Mouse (Mus musculus) right cerebral cortex, postnatal 14 days (tissue): Measurements from ENCODE around the gene Ccdc162.

ENCODE experiments used
- DNase-seq: peaks from one replicate; pipeline ENCODE4 v3.0.0; 2022

The Ccdc162 gene

DNA sequence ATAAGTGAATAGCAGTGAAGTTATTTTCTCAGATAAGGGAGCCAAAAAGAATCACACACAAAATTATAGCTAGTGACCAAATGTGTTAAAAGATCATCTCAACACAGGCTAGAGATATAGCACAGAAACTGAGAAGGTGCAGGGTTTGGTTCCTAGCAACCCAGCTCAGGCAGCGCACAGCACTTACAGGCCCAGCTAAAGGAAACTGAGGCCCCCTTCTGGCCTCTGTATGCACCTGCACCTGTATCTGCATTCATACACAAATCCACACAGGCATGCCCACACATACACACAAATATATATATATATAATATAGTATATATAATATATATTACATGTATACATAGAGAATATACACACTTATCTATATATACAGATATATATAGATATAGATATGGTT is 84.4 kb downstream of the Ccdc162 start:
- no peak for DNase-seq

GRCm38 (mm10) chr10:41626996-41627395 is 89.4 kb downstream of the Ccdc162 start:
- DNase-seq = no peak

GRCm38 (mm10) chr10:41619988-41620387 is 96.4 kb downstream of the Ccdc162 start:
- no peak for DNase-seq

- DNase-seq = no peak
Measured at GRCm38 (mm10) chr10:41615487-41615886, 100.9 kb downstream of the Ccdc162 start.

DNA sequence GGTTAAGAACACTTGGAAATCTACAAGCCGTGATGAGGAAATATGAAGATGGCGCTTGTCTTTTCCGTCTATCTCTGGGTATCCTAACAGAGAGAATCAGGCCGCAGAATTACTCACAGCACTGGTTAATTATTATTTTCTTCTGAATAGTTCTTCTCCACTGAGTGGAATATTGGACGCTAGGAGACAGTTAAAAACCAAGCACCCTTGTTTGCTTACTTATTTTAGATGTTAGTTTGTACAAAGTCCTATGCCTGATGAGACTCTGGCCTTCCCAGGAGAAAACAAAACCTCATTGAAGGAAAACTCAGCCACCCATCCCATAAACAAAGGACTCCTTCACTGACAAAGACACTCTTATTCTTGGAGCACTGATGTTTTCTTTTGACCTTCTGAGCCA is 104.5 kb downstream of the Ccdc162 start:
- no peak for DNase-seq

- DNase-seq = no peak
Measured at GRCm38 (mm10) chr10:41609475-41609874, 107.0 kb downstream of the Ccdc162 start.

DNA sequence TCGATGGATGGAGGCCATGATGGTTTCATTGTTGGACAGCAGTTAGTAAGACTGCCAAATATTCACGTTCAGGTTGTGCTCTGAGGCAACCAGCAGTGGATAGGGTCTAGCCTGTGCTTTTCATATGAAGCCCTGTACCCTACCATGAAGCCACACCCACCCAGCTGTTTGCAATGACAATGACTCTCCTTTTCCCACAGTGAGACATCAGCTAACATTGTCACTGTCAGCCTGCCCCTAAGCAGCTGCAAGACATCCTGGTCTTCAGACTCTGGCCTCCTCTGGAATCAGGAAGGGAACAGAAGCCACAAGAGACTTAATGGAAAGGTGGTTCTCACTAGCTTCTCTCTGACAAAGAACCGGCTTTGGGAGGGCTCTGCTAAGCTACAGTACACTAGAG is 107.9 kb downstream of the Ccdc162 start:
- no peak for DNase-seq

DNA sequence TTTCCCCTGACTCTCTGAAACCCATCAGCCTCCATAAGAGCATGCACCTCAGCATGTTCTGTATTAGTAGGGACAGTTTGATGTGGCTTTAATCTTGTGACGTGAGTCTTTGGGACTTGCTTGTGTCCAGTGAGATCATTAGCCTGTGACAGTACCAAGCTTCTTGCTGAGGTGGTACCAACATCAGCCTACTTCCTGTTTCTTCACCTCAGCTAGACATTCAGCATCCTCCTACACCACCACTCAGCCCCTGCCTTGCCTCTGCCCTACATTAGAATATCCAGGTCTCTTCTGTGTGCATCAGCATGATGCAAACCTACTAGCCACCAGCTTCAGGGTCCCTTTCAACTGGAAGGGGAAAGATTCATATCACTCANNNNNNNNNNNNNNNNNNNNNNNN is 113.8 kb downstream of the Ccdc162 start:
- DNase-seq = no peak

GRCm38 (mm10) chr10:41601898-41602545 is 114.4 kb downstream of the Ccdc162 start:
- DNase-seq = no peak

DNA sequence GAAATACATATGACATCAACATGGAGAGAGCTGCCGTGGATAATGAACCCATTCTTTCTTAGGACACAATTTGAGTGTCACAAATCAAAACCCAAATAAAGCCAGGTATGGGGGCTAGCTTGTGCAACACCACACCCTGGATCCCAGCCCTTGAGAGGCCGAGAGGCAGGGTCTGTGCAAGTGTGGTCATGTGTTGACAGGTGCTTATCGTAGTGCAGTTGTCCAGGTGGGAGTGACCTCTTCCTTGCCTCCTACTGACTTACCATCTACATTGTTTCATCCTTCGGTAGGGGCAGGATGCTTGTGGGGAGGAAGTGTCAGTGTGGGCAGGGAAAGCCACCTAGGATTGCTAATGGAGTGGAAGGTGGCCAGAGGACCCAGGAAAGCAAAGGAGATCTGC is 115.1 kb downstream of the Ccdc162 start:
- no peak for DNase-seq

DNA sequence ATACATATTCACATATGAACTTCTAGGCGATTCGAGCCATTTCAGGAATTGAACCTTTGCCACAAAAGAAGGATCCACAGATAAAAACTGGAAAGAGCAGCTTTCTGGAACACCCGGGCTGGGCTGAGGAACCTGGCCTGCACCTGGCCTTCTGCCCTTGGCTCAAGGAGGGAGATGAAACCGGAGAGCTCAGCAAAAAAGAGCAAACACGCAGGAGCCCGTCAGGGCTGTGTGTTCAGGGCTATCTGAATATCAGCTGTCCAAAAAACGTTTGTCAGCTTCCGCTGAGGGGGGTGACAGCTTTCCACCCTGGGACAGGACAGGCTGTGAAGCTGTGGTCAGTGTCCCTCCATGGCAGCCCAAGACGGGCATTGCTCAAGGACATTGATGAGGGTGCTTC is 117.4 kb downstream of the Ccdc162 start:
- no peak for DNase-seq

DNA sequence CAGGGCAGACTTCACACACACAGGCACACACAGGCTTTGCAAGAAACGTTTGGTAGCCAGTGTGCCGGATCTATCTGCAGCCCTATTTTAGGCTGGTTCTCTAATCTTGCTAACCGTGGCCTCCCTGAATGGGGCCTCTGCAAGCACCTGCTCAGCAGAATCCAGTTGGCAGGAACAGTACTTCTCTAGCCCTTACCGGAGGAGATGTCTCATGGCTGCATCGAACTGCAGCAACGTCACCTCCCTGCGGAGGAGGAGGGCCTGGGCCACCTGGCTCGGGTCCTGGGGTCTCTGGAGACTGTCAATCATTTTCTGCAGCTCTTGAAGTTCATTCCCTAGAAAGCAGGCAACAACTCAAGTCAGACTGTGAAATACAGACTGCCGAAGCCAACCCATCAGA is 118.2 kb downstream of the Ccdc162 start:
- DNase-seq = no peak

DNA sequence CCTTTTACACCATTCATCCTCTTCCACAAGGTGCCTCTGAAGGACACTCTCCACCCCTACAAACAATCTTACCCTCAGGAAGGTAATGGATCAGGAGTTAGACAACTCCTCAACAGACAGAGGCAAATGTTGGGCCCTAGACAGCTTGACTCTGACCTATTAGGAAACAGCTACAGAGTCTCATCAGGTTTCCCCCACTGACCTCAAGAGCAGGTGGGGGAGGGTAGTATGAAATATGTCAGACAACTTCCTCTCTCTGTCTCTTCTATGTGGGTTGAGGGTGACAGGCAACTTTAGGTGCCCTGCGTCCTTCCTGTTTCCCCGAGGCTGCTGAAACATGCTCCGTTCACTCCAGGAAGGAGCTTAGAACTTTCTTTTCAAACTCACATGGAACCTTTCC is 120.9 kb downstream of the Ccdc162 start:
- no peak for DNase-seq

GRCm38 (mm10) chr10:41594957-41595356 is 121.5 kb downstream of the Ccdc162 start:
- no peak for DNase-seq

DNA sequence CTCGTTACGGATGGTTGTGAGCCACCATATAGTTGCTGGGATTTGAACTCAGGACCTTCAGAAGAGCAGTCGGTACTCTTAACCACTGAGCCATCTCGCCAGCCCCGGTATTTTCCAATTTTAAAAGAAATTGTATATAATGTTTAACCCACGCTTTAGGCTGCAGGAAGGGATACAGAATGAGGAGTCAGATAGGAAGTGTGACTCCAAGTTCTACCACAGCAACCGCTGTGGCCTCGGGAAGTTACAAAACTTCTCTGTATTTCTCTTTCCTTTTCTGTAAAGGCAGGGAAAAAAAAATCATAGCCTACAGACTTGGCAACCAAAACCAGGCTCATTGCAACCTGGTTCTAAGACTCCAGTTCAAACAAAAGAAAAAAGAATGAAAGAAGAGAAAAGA is 122.0 kb downstream of the Ccdc162 start:
- no peak for DNase-seq

- no peak for DNase-seq
Measured at GRCm38 (mm10) chr10:41588616-41589015, 127.8 kb downstream of the Ccdc162 start.

DNA sequence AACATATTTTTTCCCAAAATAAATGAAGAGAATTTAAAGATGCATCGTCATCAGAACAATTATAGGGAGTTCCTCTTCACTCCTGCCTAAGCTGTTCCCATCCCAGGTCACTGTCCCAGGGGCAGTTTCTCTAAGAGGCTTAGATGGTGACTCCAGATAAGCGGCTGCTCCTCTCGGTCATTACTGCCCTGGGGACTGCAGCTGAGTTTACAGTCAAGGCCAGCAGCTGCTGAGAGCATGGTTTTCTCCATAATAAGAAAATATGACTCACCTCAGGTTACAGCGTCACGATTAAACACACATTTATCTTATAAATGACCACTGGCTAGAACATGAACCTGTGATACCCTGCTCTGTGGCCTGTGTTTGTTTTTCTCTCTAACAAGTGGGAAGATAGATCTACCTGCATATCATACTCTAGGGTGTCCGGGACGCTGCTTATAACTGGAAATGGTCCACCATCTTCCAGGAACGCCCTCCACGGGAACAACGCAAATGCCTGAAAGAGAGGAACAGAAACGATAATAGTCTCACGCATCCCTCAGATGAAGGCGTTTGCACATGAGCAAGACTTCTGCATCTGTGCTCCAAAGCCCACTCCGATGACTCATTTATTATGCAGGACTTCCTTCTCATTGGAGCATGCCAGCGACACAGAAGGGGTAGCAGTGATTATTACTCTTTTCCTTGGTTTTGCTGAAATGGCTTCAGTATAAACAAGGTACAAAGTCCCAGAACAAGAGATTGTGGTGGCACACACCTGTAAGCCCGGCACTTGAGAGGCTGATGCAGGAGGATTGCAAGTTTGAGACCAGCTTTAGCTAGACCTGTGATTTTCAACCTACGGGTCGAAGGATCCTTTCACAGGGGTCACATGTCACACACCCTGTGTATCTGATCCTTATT is 129.2 kb downstream of the Ccdc162 start:
- no peak for DNase-seq

DNA sequence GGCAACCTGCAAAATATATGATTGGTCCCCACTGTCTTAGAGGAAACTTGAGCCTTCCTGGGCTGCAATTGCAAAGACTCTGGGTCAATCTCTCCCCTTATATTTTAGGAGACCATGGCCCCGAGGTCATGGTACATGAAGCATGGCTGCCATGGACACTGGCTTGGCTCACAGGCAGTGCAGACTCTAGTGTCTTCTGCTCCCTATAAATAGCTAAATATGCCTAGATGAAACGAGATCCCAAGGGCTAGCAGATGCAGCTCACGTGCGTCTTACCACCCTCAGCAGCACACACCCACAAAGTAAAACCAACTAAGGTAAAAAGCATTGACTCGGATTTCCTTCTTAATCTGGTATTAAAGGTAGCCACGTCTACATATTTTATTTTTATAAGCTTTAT is 133.1 kb downstream of the Ccdc162 start:
- DNase-seq = no peak

DNA sequence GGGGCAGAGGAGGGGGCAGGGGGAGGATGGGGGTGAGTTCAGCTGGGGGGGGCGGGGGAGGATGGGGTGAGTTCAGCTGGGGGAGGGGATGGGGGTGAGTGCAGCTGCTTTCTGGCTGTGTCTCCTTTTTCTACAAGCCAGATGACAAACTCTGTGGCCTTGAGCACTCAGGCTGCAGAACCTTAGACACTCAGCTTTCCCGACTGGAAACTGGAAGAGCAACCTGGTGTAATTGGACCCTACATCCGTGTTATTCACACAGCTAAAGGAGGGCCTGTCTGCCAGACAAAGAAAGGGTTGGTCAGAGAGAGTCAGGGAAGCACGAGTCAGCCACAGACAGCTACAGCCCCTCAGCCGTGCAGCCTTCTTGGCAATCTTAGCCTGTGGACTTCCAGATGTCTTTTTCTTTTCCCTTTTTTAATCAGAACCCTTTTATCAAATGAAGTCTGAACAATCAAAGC is 133.5 kb downstream of the Ccdc162 start:
- no peak for DNase-seq

GRCm38 (mm10) chr10:41580441-41580840 is 136.0 kb downstream of the Ccdc162 start:
- DNase-seq = no peak

- DNase-seq = no peak
Measured at GRCm38 (mm10) chr10:41578541-41578940, 137.9 kb downstream of the Ccdc162 start.

DNA sequence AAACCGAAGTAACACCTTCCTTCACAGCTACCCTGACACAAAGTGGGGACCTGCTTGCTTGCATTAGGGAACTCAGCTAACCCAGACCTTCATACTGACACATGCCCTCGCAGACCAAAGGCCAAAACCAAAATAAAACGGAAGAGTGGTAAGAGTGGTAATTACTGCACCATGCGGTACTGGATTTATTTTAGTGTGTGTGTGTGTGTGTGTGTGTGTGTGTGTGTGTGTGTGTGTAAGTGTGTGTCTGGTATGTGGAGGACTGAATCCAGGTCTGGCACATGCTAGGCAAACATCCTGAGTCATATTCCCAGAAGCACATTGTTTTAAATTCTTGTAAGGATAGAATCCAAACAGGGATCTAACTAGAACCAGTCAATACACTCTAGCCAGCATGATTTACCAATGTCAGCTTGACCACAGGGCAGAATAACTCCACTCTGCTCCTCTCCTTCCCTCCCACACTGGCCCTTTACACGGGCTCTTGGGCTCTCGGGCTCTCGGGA is 140.1 kb downstream of the Ccdc162 start:
- no peak for DNase-seq

GRCm38 (mm10) chr10:41575451-41576327 is 140.7 kb downstream of the Ccdc162 start:
- no peak for DNase-seq
